Mouse (Mus musculus) midbrain, embryonic 14.5 days (tissue): Measurements from ENCODE around the gene Adam23. TPM values are rescaled to one million over a fixed set of nuclear protein-coding genes. Genes with fewer than 3 reads are reported as not detected.

ENCODE experiments used
- ATAC-seq: fragments of 200-750 bp; cut with Nextera tagmentation; 2 replicates; pipeline ENCODE4 v1.8.0; 2017; ENCODE audit warnings: moderate number of reproducible peaks, moderate library complexity; ENCODE audit not compliant: low FRiP score, low TSS enrichment
- DNase-seq: peaks from one replicate; pipeline ENCODE4 v3.0.0-alpha.2; 2015
- H3K27ac ChIP-seq: fragments of 300-500 bp; sonication (generic); replicated peaks from 2 replicates; pipeline ENCODE4 v1.5.1; 2014; ENCODE audit warnings: mild to moderate bottlenecking, low read depth, low read length, moderate library complexity
- H3K27me3 ChIP-seq: fragments of 300-500 bp; sonication (generic); 2 replicates; pipeline ENCODE4 v1.6.1; 2014; ENCODE audit warnings: low read length, control low read depth, mixed read lengths; ENCODE audit not compliant: control insufficient read depth, insufficient read depth
- H3K36me3 ChIP-seq: fragments of 300-500 bp; sonication (generic); 2 replicates; pipeline ENCODE4 v1.6.1; 2014; ENCODE audit warnings: low read length, control low read depth; ENCODE audit not compliant: control insufficient read depth, insufficient read depth
- H3K4me1 ChIP-seq: fragments of 300-500 bp; sonication (generic); 2 replicates; pipeline ENCODE4 v1.6.1; 2014; ENCODE audit warnings: mild to moderate bottlenecking, antibody characterized with exemption, low read length, control low read depth; ENCODE audit not compliant: control insufficient read depth, insufficient read depth
- H3K4me2 ChIP-seq: fragments of 300-500 bp; sonication (generic); 2 replicates; pipeline ENCODE4 v1.6.1; 2014; ENCODE audit warnings: mild to moderate bottlenecking, low read length, moderate library complexity
- H3K4me3 ChIP-seq: fragments of 300-500 bp; sonication (generic); replicated peaks from 2 replicates; pipeline ENCODE4 v1.5.1; 2014; ENCODE audit warnings: low read depth, low read length
- H3K9ac ChIP-seq: fragments of 300-500 bp; sonication (generic); replicated peaks from 2 replicates; pipeline ENCODE4 v1.6.1; 2014; ENCODE audit warnings: mild to moderate bottlenecking, low read length, moderate library complexity
- H3K9me3 ChIP-seq: fragments of 300-500 bp; sonication (generic); 2 replicates; pipeline ENCODE4 v1.6.1; 2016; ENCODE audit warnings: low read length, control low read depth, mixed read lengths; ENCODE audit not compliant: control insufficient read depth
- WGBS: fragments of 180-500 bp; shearing (Covaris S2); extraction: QIAGEN DNeasy Blood & Tissue Kit; methylation state at CpG from one replicate; pipeline ENCODE4 v1.1.7; 2014; 5-methylcytosine and 5-hydroxymethylcytosine counted together
- polyA plus RNA-seq: library from polyadenylated mRNA; unstranded; fragments of >200 nt; fragmentation: Nextera tagmentation; extraction: Ambion mirVana; gene quantifications from 2 replicates; pipeline ENCODE4 v1.2.1, GENCODE M21; 2014

Adam23 gene
- polyA plus RNA-seq, 1 experiment from 2014 or later, result 16.8 TPM

DNA sequence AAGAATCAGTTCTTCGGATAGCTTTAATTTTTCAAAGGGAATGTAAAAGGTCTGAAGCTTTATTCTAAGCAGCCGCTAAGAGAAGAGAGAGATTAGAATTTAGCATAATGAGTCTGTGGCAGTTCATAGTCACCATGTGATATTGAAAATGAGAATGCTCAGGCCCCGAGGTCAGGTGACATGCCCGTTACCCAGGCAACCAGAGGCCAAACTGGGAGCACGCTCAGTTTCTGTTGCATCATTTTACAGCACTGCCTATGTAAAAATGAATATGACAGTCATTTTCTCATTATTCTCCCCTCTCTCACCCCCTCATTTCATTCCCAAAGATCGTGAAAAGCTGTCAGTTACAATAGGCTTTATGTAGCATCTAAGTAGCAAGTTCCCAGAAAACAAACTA lies 127.7 kb downstream of the Adam23 start:
- ATAC-seq, result peak; percentile 68; the same call in 1 of the 2 replicates
- no peak overlapping the region for H3K9ac ChIP-seq
- DNase-seq, result peak; percentile 87
- no peaks in the 10 kb centered on the region for H3K36me3 ChIP-seq
- no peaks in the 10 kb centered on the region for H3K9me3 ChIP-seq
- 8% methylated on average over 6 of the region's 6 CpGs for WGBS
- H3K4me2 ChIP-seq, result peak overlapping the region; percentile 9
- H3K27me3 ChIP-seq, result no peaks in the 10 kb centered on the region
- no peak overlapping the region for H3K4me3 ChIP-seq
- H3K27ac ChIP-seq, result peak overlapping the region; percentile 71
- H3K4me1 ChIP-seq, result peaks cover 24% of the 10 kb centered on the region

DNA sequence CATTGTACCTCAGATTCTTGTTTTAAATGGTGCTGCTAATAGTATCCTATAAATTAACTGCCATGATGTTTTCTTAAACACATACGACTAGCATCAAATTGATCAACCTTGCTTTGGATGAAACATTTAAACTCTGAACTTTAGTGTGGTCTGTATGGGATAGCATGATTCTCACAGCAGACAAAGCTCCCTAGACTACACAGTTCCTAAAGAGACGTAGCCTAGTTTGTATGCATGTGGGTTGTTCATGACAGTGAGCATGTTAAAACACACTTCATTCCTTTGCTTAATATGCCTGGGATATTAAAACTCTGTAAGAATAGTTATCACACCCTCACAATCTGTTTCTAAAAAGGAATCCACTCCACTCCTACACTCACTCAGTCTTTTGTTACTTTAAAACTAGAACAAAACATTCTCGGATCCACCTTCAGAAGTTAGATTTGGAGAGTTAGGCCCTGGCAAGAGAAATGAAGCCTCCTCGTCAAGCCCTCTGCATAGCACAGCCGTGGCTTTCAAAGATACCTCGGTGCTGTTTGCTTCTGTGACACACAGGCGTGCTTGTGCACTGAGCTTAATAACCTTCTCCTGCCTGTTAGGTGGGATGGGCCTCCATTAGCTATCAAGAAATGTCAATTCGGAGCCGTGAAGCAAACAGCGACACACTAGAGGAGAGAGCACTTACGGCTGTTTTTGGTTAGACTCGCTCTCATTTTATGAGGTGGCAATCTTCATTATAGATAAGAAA lies 128.3 kb downstream of the Adam23 start:
- DNase-seq, result peak; percentile 41
- WGBS, result 42% methylated on average over 12 of the region's 12 CpGs

GRCm38 (mm10) chr1:63576803-63577202 lies 131.1 kb downstream of the Adam23 start:
- 43% methylated on average over 5 of the region's 5 CpGs for WGBS

More for the DNA sequence above, 128.3 kb downstream of the Adam23 start:
- Histone ChIP-seq H3K36me3 (no peaks in the 10 kb centered on the region), H3K4me2 (0 out of 2 replicates have a peak overlapping the region, but pooled peaks have one; percentile 9), H3K4me1 (peaks cover 24% of the 10 kb centered on the region), H3K9ac (no peak overlapping the region), H3K4me3 (no peak overlapping the region), H3K27me3 (no peaks in the 10 kb centered on the region), H3K9me3 (no peaks in the 10 kb centered on the region), H3K27ac (peak overlapping the region; percentile 71)
- peak; percentile 27; the same call in 1 of the 2 replicates for ATAC-seq

GRCm38 (mm10) chr1:63579153-63579552 lies 133.5 kb downstream of the Adam23 start:
- Histone ChIP-seq H3K36me3 (no peaks in the 10 kb centered on the region), H3K27me3 (no peaks in the 10 kb centered on the region), H3K27ac (no peak overlapping the region), H3K9me3 (no peaks in the 10 kb centered on the region), H3K4me1 (peaks cover 2% of the 10 kb centered on the region), H3K9ac (no peak overlapping the region), H3K4me2 (no peak overlapping the region), H3K4me3 (no peak overlapping the region)
- ATAC-seq (no peak), DNase-seq (peak; percentile 29)
- 82% methylated on average over 8 of the region's 8 CpGs for WGBS

More at GRCm38 (mm10) chr1:63576803-63577202, 131.1 kb downstream of the Adam23 start:
- no peak for DNase-seq
- H3K4me1 ChIP-seq, result peaks cover 24% of the 10 kb centered on the region
- no peak for ATAC-seq
- H3K9me3 ChIP-seq, result no peaks in the 10 kb centered on the region
- H3K27ac ChIP-seq, result no peak overlapping the region
- H3K4me2 ChIP-seq, result no peak overlapping the region
- H3K9ac ChIP-seq, result no peak overlapping the region
- H3K4me3 ChIP-seq, result no peak overlapping the region
- no peaks in the 10 kb centered on the region for H3K36me3 ChIP-seq
- H3K27me3 ChIP-seq, result no peaks in the 10 kb centered on the region

- Histone ChIP-seq H3K27ac (no peak overlapping the region; the same call in 1 of the 2 replicates), H3K27me3 (no peaks in the 10 kb centered on the region), H3K9me3 (no peaks in the 10 kb centered on the region), H3K4me3 (no peak overlapping the region), H3K4me2 (no peak overlapping the region), H3K4me1 (0 out of 2 replicates have a peak, but pooled peaks cover 5% of the 10 kb centered on the region), H3K9ac (no peak overlapping the region), H3K36me3 (no peaks in the 10 kb centered on the region)
- 38% methylated on average over 7 of the region's 7 CpGs for WGBS
- DNase-seq (peak; percentile 52), ATAC-seq (no peak)
These were observed 141.2 kb downstream of the Adam23 start for GRCm38 (mm10) chr1:63586869-63587268.

GRCm38 (mm10) chr1:63603870-63604500 lies 158.3 kb downstream of the Adam23 start:
- no peak overlapping the region for H3K27ac ChIP-seq
- 54% methylated on average over 3 of the region's 3 CpGs for WGBS
- no peaks in the 10 kb centered on the region for H3K36me3 ChIP-seq
- no peaks in the 10 kb centered on the region for H3K9me3 ChIP-seq
- no peak overlapping the region for H3K4me2 ChIP-seq
- H3K4me3 ChIP-seq, result no peak overlapping the region
- no peak overlapping the region for H3K9ac ChIP-seq
- H3K4me1 ChIP-seq, result no peaks in the 10 kb centered on the region
- no peak for ATAC-seq
- DNase-seq, result no peak
- no peaks in the 10 kb centered on the region for H3K27me3 ChIP-seq

DNA sequence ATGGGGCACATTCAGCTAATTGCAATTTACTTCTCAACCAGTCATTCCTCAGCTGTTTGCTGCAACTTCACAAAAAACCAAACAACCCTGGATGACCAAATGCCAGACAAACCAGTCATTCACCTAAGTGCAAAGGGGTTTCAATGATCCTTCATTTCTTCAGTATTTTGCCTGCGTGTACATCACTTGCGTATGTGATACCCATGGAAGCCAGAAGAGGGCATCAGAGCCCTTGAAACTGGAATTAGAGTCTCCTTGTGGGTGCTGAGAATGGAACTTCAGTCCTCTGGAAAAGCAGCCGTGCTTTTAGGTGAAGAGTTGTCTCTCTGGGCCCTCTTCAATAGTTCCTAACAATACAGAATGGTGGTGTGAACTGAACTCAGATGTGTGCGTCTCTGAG lies 163.9 kb downstream of the Adam23 start:
- no peak overlapping the region for H3K4me2 ChIP-seq
- H3K36me3 ChIP-seq, result no peaks in the 10 kb centered on the region
- no peak overlapping the region for H3K9ac ChIP-seq
- WGBS, result 90% methylated on average over 4 of the region's 4 CpGs
- H3K4me3 ChIP-seq, result no peak overlapping the region
- 0 out of 2 replicates have a peak, but pooled peaks cover 3% of the 10 kb centered on the region for H3K9me3 ChIP-seq
- no peak for DNase-seq
- H3K27ac ChIP-seq, result no peak overlapping the region
- H3K27me3 ChIP-seq, result no peaks in the 10 kb centered on the region
- H3K4me1 ChIP-seq, result no peaks in the 10 kb centered on the region
- no peak for ATAC-seq

GRCm38 (mm10) chr1:63614594-63614993 lies 168.9 kb downstream of the Adam23 start:
- Histone ChIP-seq H3K9ac (no peak overlapping the region), H3K36me3 (no peaks in the 10 kb centered on the region), H3K4me3 (peak overlapping the region; percentile 12; the same call in 1 of the 2 replicates), H3K9me3 (0 out of 2 replicates have a peak, but pooled peaks cover 3% of the 10 kb centered on the region), H3K4me1 (no peaks in the 10 kb centered on the region), H3K27me3 (no peaks in the 10 kb centered on the region), H3K4me2 (peak overlapping the region; percentile 42), H3K27ac (no peak overlapping the region)
- ATAC-seq (no peak), DNase-seq (peak; percentile 56)
- 2% methylated on average over 11 of the region's 11 CpGs for WGBS
